Mouse (Mus musculus): Measurements from ENCODE around the gene Brap.

- no peak for TF ChIP-seq CTCF (IDR thresholded peaks at IDR 0.05; ENCODE audit: low read depth)
- no peak for TF ChIP-seq EP300 (optimal IDR thresholded peaks at IDR 0.05)
These were observed 76.3 kb downstream of the Brap start for GRCm38 (mm10) chr5:121736641-121737040.
